Mouse (Mus musculus) heart, postnatal 0 days (tissue): Measurements from ENCODE around the gene Tanc1.

Source experiments
- CTCF ChIP-seq: IDR thresholded peaks from 2 replicates; pipeline ENCODE4 v1.5.1; 2016; ENCODE audit warnings: antibody characterized with exemption, control low read depth, low read depth
- EP300 ChIP-seq: IDR thresholded peaks from 2 replicates; pipeline ENCODE4 v1.6.1; 2016; ENCODE audit warnings: antibody characterized with exemption, low read depth

DNA sequence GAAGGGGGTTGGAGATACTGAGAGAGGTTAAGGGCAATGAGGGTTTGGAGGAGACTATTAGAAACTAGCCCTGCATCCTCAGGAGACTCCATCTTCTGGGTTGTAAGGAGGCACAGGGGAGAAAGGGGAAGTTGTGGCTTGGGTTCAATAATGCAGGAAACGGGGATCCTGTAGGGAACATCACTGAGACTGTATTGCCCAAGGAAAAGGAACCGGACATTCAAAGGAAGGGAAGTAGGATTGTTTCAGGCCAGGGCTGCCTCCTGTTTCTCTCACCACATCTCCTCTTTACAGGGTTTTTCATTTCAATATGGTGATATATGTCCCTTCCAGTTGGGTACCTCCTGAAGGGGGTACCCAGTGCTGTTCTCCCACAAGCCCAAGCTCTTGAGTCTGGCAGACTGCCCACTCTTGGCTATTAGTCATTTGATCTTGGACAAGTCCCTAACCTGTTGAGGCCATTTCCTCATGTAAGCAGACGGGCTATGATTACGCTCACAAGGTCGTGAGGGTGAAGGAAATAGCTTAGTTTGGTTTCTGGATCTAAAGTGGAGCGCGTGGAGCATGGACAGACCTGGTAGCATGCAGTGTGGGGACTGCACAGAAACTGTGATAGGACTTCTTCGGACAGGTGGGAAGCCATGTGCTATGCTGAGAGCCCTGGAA lies 191.0 kb downstream of the Tanc1 start:
- TF ChIP-seq CTCF (no peak), EP300 (no peak)
